In the genomic region with DNA sequence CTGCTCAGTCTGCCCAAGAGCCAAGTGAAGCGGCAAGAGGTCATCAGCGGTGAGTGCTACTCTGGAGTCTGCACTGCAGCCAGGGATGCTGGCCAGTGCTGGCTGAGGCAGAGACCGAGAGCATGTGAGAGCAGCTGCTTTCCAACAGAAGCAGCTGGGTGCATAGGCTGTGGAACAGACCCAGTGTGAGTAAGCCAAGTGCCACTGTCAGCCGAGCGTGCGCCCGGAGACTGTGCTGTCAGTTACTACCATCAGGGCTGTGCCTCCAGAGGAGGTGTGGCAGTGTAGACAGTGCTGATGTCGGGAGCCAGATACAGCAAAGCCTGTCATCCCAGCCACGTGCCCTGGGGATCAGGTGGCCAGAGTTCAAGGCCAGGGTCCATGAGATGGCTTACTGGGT, we compare ENCODE assay signal across 17 mouse cellular contexts. TPM values are rescaled to one million over a fixed set of nuclear protein-coding genes. Genes with fewer than 3 reads are reported as not detected.
DNase-seq lines count a peak whose midpoint lies in the region; ATAC-seq and TF ChIP-seq lines count a peak whose summit lies in the region.
"Had no signal": no experiment of that assay in that cellular context is flagged by ENCODE, and none has a peak within 500 bp of the region (broad histone marks: within the 10 kb centered on the region; RNA-seq: fewer than 3 reads in every experiment).

No protein-coding gene starts in this region.

- peaks cover 50% of the 10 kb centered on the region for H3K36me3 ChIP-seq in heart, embryonic 11.5 days (ENCODE audit: control insufficient read depth, insufficient read depth, low read length)
- H3K36me3 ChIP-seq in lung, embryonic 14.5 days (ENCODE audit: insufficient read depth), result peaks cover 82% of the 10 kb centered on the region
- peaks cover 82% of the 10 kb centered on the region for H3K36me3 ChIP-seq in kidney, embryonic 15.5 days

- no peaks in the 10 kb centered on the region for H3K4me1 ChIP-seq in heart, embryonic 11.5 days (ENCODE audit: control insufficient read depth, insufficient read depth, low read length)
- H3K4me1 ChIP-seq in lung, embryonic 14.5 days (ENCODE audit: insufficient read depth), result no peaks in the 10 kb centered on the region
- no peaks in the 10 kb centered on the region for H3K4me1 ChIP-seq in kidney, embryonic 15.5 days
- H3K4me1 ChIP-seq: heart, embryonic 15.5 days; liver, embryonic 15.5 days had no signal

- peak; percentile 73 to 87 for DNase-seq in heart, adult 18-20 months
- DNase-seq in lung, embryonic 14.5 days, result no peak
- DNase-seq in lung, adult 18-20 months, result no peak
- peak; percentile 68 to 79 for DNase-seq in gastrocnemius, adult 8-10 months (ENCODE audit: low spot score in 2 of 2)
- DNase-seq in layer of hippocampus, adult 9-11 months, result peak; percentile 74
- no peak for DNase-seq in adrenal gland, postnatal 4 days (ENCODE audit: low spot score in 2 of 2)

- H3K27ac ChIP-seq in heart, embryonic 11.5 days (ENCODE audit: low read depth, low read length), result no peak overlapping the region
- H3K27ac ChIP-seq in lung, embryonic 14.5 days (ENCODE audit: low read depth), result no peak overlapping the region
- H3K27ac ChIP-seq in kidney, embryonic 15.5 days, result no peak overlapping the region
- H3K27ac ChIP-seq: heart, embryonic 15.5 days; liver, embryonic 15.5 days had no signal

- no peaks in the 10 kb centered on the region for H3K9me3 ChIP-seq in heart, embryonic 11.5 days (replicated peaks; ENCODE audit: control insufficient read depth, low read length)
- no peaks in the 10 kb centered on the region for H3K9me3 ChIP-seq in lung, embryonic 14.5 days (ENCODE audit: low read depth, low read length)
- H3K9me3 ChIP-seq in kidney, embryonic 15.5 days (replicated peaks), result no peaks in the 10 kb centered on the region
- H3K9me3 ChIP-seq: heart, embryonic 15.5 days; liver, embryonic 15.5 days had no signal

- H3K4me2 ChIP-seq in heart, embryonic 11.5 days, result no peak overlapping the region
- H3K4me2 ChIP-seq in lung, embryonic 14.5 days, result no peak overlapping the region
- no peak overlapping the region for H3K4me2 ChIP-seq in kidney, embryonic 15.5 days
- H3K4me2 ChIP-seq: heart, embryonic 15.5 days; liver, embryonic 15.5 days had no signal

- no peak overlapping the region for H3K9ac ChIP-seq in heart, embryonic 11.5 days (ENCODE audit: low read depth, low read length)
- no peak overlapping the region for H3K9ac ChIP-seq in lung, embryonic 14.5 days
- H3K9ac ChIP-seq in kidney, embryonic 15.5 days, result no peak overlapping the region
- H3K9ac ChIP-seq: heart, embryonic 15.5 days; liver, embryonic 15.5 days had no signal

- no peak overlapping the region for H3K4me3 ChIP-seq in heart, embryonic 11.5 days (ENCODE audit: low read depth, low read length)
- H3K4me3 ChIP-seq in lung, embryonic 14.5 days (ENCODE audit: low read depth, low read length), result no peak overlapping the region
- no peak overlapping the region for H3K4me3 ChIP-seq in kidney, embryonic 15.5 days (replicated peaks)
- H3K4me3 ChIP-seq: heart, embryonic 15.5 days; liver, embryonic 15.5 days; myocyte had no signal

- H3K27me3 ChIP-seq in heart, embryonic 11.5 days (ENCODE audit: control insufficient read depth, insufficient read depth, low read length), result no peaks in the 10 kb centered on the region
- no peaks in the 10 kb centered on the region for H3K27me3 ChIP-seq in lung, embryonic 14.5 days (ENCODE audit: insufficient read depth, low read length)
- H3K27me3 ChIP-seq in kidney, embryonic 15.5 days, result no peaks in the 10 kb centered on the region
- H3K27me3 ChIP-seq: heart, embryonic 15.5 days; liver, embryonic 15.5 days; Patski had no signal

- ATAC-seq in heart, embryonic 11.5 days (replicated peaks; ENCODE audit: insufficient number of reproducible peaks, low FRiP score, low TSS enrichment), result no peak
- peak; percentile 16; the same call in 1 of the 2 replicates for ATAC-seq in lung, embryonic 14.5 days (ENCODE audit: insufficient read depth)
- no peak for ATAC-seq in kidney, embryonic 15.5 days (replicated peaks; ENCODE audit: low FRiP score)
- ATAC-seq: forebrain, embryonic 16.5 days; Patski had no signal

- WGBS in heart, embryonic 11.5 days (ENCODE audit: insufficient replicate concordance), result 92% methylated on average over 9 of the region's 9 CpGs
- 83% methylated on average over 9 of the region's 9 CpGs for WGBS in lung, embryonic 14.5 days
- 88% methylated on average over 9 of the region's 9 CpGs for WGBS in kidney, embryonic 15.5 days

- no peak for TF ChIP-seq CTCF in lung, embryonic 14.5 days (IDR thresholded peaks at IDR 0.05; ENCODE audit: low read depth)

RNA-seq across cellular contexts. Expression of a gene that starts 17.0 kb away (rescaled TPM):
- 10 to 100 TPM; 31.5 to 47.6 TPM for total RNA-seq in heart, adult 18-20 months (2021)
- polyA plus RNA-seq in heart, embryonic 11.5 days (2014; fragmentation: Nextera tagmentation; extraction: Ambion mirVana), result 59.2 and 63.3 TPM in 2 replicates
- polyA plus RNA-seq in lung, embryonic 14.5 days (2014; fragmentation: Nextera tagmentation; extraction: Ambion mirVana), result 109 and 120 TPM in 2 replicates
- 10 to 100 TPM; 19.1 to 25.5 (median 22.5) TPM for total RNA-seq in gastrocnemius, adult 8-10 months (2022)
- polyA plus RNA-seq in kidney, embryonic 15.5 days (2015; fragmentation: Nextera tagmentation; extraction: Ambion mirVana), result 92.5 and 101 TPM in 2 replicates
- total RNA-seq in adrenal gland, postnatal 4 days (2021), result 100 to 1,000 TPM; 159 to 161 TPM

RNA-seq across cellular contexts. Expression of a gene that starts 22.5 kb away (rescaled TPM):
- 10 to 100 TPM in 1 of 2 experiments, 1 to 10 TPM in 1; 1.3 to 12.7 TPM for total RNA-seq in heart, adult 18-20 months (2021)
- 0.14 and 0.30 TPM in 2 replicates for polyA plus RNA-seq in heart, embryonic 11.5 days (2014; fragmentation: Nextera tagmentation; extraction: Ambion mirVana)
- polyA plus RNA-seq in lung, embryonic 14.5 days (2014; fragmentation: Nextera tagmentation; extraction: Ambion mirVana), result 0.16 and 0.24 TPM in 2 replicates
- under 1 TPM in 2 of 4 experiments, not detected in 2; 0.17 to 0.19 TPM for total RNA-seq in gastrocnemius, adult 8-10 months (2022)
- 1.8 TPM in 2 replicates for polyA plus RNA-seq in kidney, embryonic 15.5 days (2015; fragmentation: Nextera tagmentation; extraction: Ambion mirVana)
- 1 to 10 TPM; 1.1 to 3.2 TPM for total RNA-seq in adrenal gland, postnatal 4 days (2021)
- polyA plus RNA-seq: Patski had no signal

RNA-seq across cellular contexts. Expression of a gene that starts 24.6 kb away (rescaled TPM):
- total RNA-seq in heart, adult 18-20 months (2021), result not detected
- polyA plus RNA-seq in heart, embryonic 11.5 days (2014; fragmentation: Nextera tagmentation; extraction: Ambion mirVana), result not detected in 2 replicates
- polyA plus RNA-seq in lung, embryonic 14.5 days (2014; fragmentation: Nextera tagmentation; extraction: Ambion mirVana), result not detected in 2 replicates
- total RNA-seq in gastrocnemius, adult 8-10 months (2022), result not detected
- polyA plus RNA-seq in kidney, embryonic 15.5 days (2015; fragmentation: Nextera tagmentation; extraction: Ambion mirVana), result not detected in 2 replicates
- not detected for total RNA-seq in adrenal gland, postnatal 4 days (2021)
- total RNA-seq: left cerebral cortex, postnatal 14 days; megakaryocyte, adult 5-6 weeks had no signal
- polyA plus RNA-seq: embryonic facial prominence, embryonic 14.5 days; heart, embryonic 15.5 days; kidney, embryonic 14.5 days; liver, embryonic 15.5 days; myocyte; Patski had no signal

RNA-seq across cellular contexts. Expression of a gene that starts 35.6 kb away (rescaled TPM):
- 100 to 1,000 TPM; 548 to 623 TPM for total RNA-seq in heart, adult 18-20 months (2021)
- 1,535 and 1,579 TPM in 2 replicates for polyA plus RNA-seq in heart, embryonic 11.5 days (2014; fragmentation: Nextera tagmentation; extraction: Ambion mirVana)
- polyA plus RNA-seq in lung, embryonic 14.5 days (2014; fragmentation: Nextera tagmentation; extraction: Ambion mirVana), result 3,015 and 3,069 TPM in 2 replicates
- 100 to 1,000 TPM; 382 to 444 (median 398) TPM for total RNA-seq in gastrocnemius, adult 8-10 months (2022)
- polyA plus RNA-seq in kidney, embryonic 15.5 days (2015; fragmentation: Nextera tagmentation; extraction: Ambion mirVana), result 2,383 and 2,806 TPM in 2 replicates
- 1,000 to 10,000 TPM; 1,415 to 1,431 TPM for total RNA-seq in adrenal gland, postnatal 4 days (2021)

RNA-seq across cellular contexts. Expression of a gene that starts 49.9 kb away (rescaled TPM):
- total RNA-seq in heart, adult 18-20 months (2021), result not detected
- not detected in 2 replicates for polyA plus RNA-seq in heart, embryonic 11.5 days (2014; fragmentation: Nextera tagmentation; extraction: Ambion mirVana)
- polyA plus RNA-seq in lung, embryonic 14.5 days (2014; fragmentation: Nextera tagmentation; extraction: Ambion mirVana), result not detected in 2 replicates
- total RNA-seq in gastrocnemius, adult 8-10 months (2022), result not detected
- not detected in 2 replicates for polyA plus RNA-seq in kidney, embryonic 15.5 days (2015; fragmentation: Nextera tagmentation; extraction: Ambion mirVana)
- total RNA-seq in adrenal gland, postnatal 4 days (2021), result under 1 TPM in 1 of 2 experiments, not detected in 1; 0.17 TPM
- total RNA-seq: left cerebral cortex, postnatal 14 days; megakaryocyte, adult 5-6 weeks had no signal
- polyA plus RNA-seq: embryonic facial prominence, embryonic 14.5 days; forebrain, embryonic 16.5 days; heart, embryonic 15.5 days; kidney, embryonic 14.5 days; liver, embryonic 15.5 days; myocyte; Patski had no signal

Comparison
In these comparisons a context has a peak if more than half of its experiments do, and no peak if none do; other contexts are left out.
1. DNase-seq: peak in heart, adult 18-20 months (2 of 2), gastrocnemius, adult 8-10 months (2 of 2) and layer of hippocampus, adult 9-11 months (single experiment); none in lung, embryonic 14.5 days (single experiment), lung, adult 18-20 months (0 of 2) and adrenal gland, postnatal 4 days (0 of 2).